Mouse (Mus musculus) stomach, postnatal 0 days (tissue): ENCODE measurements around the gene Add2.

Source experiments
- CTCF ChIP-seq: IDR thresholded peaks from 2 replicates; pipeline ENCODE4 v1.5.1; 2016; ENCODE audit warnings: antibody characterized with exemption, low read depth, mild to moderate bottlenecking, moderate library complexity
- EP300 ChIP-seq: optimal IDR thresholded peaks from 2 replicates; pipeline ENCODE3; 2016; ENCODE audit warnings: antibody characterized with exemption

DNA sequence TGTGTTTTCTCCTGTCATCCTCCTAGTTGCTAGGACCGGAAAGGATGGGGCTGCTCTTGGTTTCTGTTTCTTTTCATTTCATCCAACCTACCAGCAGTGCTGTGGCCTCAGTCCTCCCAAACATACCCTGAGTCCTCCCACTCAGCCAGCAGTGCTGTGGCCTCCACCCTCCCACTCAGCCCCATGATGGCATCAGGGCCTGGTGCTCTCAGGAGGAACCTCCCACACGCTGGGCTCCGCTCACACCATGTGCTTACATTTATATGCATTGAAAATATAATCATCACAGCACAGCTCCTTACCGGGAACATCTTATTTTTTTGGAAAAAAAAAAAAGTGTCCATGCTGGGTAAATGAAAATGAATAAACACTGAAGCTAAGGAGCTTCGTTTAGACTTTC is 20.0 kb downstream of the Add2 start:
- TF ChIP-seq CTCF (no peak), EP300 (no peak)
